Mouse (Mus musculus) thymus, postnatal 4 days (tissue): ENCODE measurements around the gene Sstr3.

ENCODE experiments used
- DNase-seq: peaks from one replicate; pipeline ENCODE4 v3.0.0; 2021

Gene Sstr3

GRCm38 (mm10) chr15:78559141-78559979 lies 14.9 kb upstream of the Sstr3 start:
- DNase-seq: peak; percentile 53

GRCm38 (mm10) chr15:78557693-78558535 lies 13.4 kb upstream of the Sstr3 start:
- DNase-seq: peak; percentile 48

- DNase-seq: peak; percentile 24
Observed at GRCm38 (mm10) chr15:78554545-78555313, 10.2 kb upstream of the Sstr3 start.

- DNase-seq: no peak
Observed at GRCm38 (mm10) chr15:78549189-78549734, 4.8 kb upstream of the Sstr3 start.

- no peak for DNase-seq
Observed at GRCm38 (mm10) chr15:78548711-78549110, 4.2 kb upstream of the Sstr3 start.

- DNase-seq: peak; percentile 49
Observed at GRCm38 (mm10) chr15:78548336-78548665, 3.8 kb upstream of the Sstr3 start.

GRCm38 (mm10) chr15:78547415-78548335 lies 3.2 kb upstream of the Sstr3 start:
- peak; percentile 71 for DNase-seq

- no peak for DNase-seq
Observed at GRCm38 (mm10) chr15:78546060-78546459, 1.6 kb upstream of the Sstr3 start.

- no peak for DNase-seq
Observed at GRCm38 (mm10) chr15:78544041-78544440, 444 bp downstream of the Sstr3 start.

- DNase-seq: no peak
Observed at GRCm38 (mm10) chr15:78542767-78543303, 1.6 kb downstream of the Sstr3 start.

GRCm38 (mm10) chr15:78542098-78542766 lies 2.3 kb downstream of the Sstr3 start:
- DNase-seq: no peak

- no peak for DNase-seq
Observed at GRCm38 (mm10) chr15:78541606-78542005, 2.9 kb downstream of the Sstr3 start.

- DNase-seq: no peak
Observed at GRCm38 (mm10) chr15:78541036-78541435, 3.4 kb downstream of the Sstr3 start.

GRCm38 (mm10) chr15:78535723-78536421 lies 8.6 kb downstream of the Sstr3 start:
- no peak for DNase-seq

GRCm38 (mm10) chr15:78533346-78533835 lies 11.1 kb downstream of the Sstr3 start:
- no peak for DNase-seq

- DNase-seq: no peak
Observed at GRCm38 (mm10) chr15:78532566-78533345, 11.7 kb downstream of the Sstr3 start.

- DNase-seq: peak; percentile 98
Observed at GRCm38 (mm10) chr15:78531901-78532469, 12.5 kb downstream of the Sstr3 start.

GRCm38 (mm10) chr15:78531451-78531720 lies 13.1 kb downstream of the Sstr3 start:
- no peak for DNase-seq
